Mouse (Mus musculus) kidney, postnatal 14 days (tissue): ENCODE measurements at regions not wholly inside any gene's neighbourhood (a gene's known extent, or its start where the extent isn't known, plus 50 kb on each side); places are given as distances from the start of the nearest gene placed in this dataset.
"Not testable (repeated sequence)": the region's sequence is repeated elsewhere in the genome, so short reads cannot be mapped to it uniquely, and the experiment has no call there.

Experiments used
- DNase-seq: peaks from one replicate; pipeline ENCODE4 v3.0.0; 2022; ENCODE audit warnings: mixed read lengths

GRCm38 (mm10) chr5:17208554-17209283 lies 164.3 kb upstream of the Speer4f2 start:
- DNase-seq: peak; percentile 55

GRCm38 (mm10) chr5:17210723-17211245 lies 162.2 kb upstream of the Speer4f2 start:
- DNase-seq: no peak

- not testable (repeated sequence) for DNase-seq
Measured at GRCm38 (mm10) chr5:17223542-17223941, 149.4 kb upstream of the Speer4f2 start.

DNA sequence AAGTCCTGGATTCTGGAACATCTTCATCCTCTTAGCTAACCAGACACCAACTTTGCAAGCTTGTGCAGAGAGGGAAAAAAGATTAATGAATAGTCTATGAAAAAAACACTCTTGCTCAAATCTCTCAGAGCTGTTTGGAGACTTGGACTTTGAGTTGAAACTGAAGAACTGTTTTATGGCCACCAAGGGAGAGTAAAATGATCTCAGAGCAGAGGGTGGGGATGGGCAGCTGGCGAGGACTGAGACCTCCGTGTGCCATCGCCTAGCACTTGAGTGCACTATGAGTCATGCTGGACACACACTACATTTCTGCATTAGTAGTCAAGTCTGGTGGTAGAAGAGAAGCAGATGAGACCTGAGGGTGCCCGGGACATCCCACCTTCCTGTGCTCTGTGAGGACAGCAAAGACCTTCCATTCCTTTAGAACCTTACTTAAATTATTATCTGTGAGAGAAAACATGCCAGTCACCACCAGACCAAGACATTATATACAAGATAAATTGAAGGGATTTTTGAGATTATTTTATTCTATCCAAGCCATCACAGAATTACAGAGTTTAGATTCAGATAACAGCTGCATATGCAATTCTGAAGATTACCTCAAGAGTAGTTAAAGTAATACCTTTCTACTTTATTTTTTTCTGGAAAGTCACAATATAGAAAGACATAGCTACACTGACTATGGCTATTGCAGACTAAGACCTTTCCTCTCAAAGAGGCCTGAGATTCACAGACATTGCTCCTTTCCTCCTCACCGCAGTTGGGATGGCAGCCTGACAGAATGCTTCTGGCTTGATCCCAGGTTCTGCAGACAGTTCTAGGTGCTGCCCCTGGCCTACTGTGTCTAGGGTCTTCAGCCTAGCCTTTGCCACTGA lies 125.0 kb upstream of the Speer4f2 start:
- DNase-seq: no peak

GRCm38 (mm10) chr5:17260541-17261325 lies 112.2 kb upstream of the Speer4f2 start:
- no peak for DNase-seq

DNA sequence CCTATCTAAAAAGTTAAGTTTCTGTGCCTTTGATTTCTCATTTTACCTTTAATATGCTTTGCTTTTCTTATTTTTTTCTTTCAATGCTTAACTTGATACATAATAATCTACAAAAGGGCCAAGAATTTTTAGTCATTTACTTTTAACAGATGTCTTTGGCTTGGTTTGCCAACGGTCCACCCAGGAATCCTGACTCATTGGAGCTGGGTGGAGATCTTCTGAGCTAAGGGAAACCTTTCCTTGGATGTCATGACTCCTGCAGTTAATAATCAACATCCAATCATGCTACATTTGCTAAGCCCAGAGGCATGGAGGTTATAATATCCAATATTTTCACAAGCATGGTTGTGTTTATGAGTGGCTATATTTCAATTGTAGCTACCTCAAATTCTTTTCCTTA lies 110.9 kb upstream of the Speer4f2 start:
- no peak for DNase-seq

GRCm38 (mm10) chr5:17271153-17271552 lies 101.8 kb upstream of the Speer4f2 start:
- DNase-seq: no peak

DNA sequence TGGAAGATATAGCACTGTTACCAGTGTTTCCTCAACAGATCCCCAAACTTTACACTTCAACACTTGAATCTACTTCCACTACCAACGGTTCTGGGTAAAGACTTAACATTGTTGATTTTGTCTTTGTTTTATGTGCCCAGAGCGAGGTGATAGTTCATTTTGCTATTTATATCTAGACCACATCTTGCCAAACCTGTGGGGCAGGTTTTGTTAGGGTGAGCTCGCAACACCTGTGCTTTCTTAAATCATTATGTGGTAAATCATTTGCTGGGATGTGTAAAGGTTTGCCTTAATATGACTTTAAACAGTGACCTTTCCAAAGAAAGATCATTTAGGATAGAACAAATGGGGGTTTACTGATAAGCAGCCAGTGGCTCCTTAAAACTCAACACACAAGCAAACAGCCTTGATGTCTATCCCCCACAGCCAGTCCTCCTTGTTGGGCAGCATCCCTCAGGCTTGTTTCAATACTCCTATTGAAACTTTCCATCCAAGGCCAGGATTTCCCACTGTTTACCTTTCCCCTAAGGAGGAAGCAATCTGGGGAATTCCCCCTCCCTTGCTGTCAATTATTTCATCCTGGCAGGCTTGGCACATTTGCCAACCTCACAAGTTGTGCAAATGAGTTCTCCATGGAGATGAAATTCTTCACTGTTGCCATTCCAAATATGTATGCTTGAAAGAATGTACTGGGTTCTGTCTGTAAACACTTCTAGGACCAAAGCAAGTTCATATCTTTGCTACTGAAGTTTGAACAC lies 101.1 kb upstream of the Speer4f2 start:
- DNase-seq: peak; percentile 68

DNA sequence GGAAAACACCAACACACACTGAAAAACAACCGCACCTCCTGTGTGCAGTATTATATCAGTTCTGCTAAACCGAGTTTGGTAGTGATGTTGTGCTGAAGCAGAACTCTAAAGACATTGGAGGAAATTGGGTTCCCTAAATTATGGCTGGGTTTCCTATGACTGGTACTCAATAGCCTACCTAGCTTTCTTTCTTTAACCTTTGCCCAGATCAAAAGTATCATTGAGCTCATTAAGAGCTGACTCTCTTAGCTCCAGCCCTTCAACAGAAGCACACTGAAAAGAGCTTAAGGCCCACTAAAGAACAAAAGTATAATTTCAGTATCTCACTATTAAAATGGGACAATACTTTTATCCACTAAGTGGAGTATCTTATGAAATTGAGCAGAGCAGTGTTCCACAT lies 97.6 kb upstream of the Speer4f2 start:
- no peak for DNase-seq

DNA sequence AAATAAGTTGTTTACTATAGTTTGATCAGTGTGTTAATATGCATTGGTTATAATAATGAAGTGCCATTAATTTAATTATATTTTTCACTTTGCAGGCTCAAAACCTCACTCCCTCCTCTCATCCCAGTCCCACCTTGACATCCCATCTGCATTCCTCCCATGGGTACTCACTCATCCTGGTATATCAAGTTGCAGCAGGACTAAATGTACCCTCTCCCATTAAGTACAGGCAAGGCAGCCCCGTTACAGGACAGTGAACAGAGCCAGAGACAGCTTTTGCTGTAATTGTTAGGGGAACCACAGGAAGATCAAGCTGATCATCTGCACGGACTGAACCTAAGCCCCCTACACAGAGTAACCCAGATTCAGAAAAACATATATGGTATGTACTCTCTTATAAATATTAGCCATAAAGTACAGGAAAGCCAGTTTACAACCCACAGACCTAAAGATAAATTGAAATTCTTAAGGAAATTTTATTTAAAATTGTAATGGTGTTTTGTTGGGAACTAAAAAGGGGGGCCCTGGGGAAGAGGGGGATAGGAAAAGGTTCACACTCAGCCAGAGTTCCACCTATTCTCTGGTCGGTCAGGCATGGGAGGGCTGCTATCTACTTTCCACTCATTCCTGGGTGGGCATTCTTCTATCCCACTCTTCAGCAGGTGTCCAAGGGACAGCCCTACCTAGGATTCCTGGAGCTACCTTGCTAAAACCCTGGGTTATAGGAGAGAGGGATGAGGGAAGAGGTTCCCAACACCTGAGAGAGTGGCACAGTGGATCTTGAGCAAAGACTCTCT lies 96.0 kb upstream of the Speer4f2 start:
- no peak for DNase-seq

DNA sequence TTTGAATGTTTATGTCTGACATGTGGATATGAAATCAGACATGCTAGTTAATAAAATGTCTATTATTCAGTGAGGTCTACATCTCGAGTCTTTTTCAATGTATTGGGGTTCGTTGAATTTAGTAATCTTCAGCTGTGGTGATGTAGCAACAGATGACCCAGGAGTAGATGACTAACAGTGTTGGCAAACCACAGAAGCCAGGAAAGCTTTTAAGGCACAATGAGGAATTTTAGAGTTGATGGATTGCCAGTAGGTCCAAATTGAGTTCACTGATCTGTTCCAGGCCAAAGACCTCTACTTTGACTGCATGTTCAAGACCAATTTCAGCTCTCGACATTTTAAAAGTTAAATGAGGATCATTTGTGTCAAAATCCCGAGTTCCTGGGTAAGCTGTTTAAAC lies 92.8 kb upstream of the Speer4f2 start:
- DNase-seq: no peak

DNA sequence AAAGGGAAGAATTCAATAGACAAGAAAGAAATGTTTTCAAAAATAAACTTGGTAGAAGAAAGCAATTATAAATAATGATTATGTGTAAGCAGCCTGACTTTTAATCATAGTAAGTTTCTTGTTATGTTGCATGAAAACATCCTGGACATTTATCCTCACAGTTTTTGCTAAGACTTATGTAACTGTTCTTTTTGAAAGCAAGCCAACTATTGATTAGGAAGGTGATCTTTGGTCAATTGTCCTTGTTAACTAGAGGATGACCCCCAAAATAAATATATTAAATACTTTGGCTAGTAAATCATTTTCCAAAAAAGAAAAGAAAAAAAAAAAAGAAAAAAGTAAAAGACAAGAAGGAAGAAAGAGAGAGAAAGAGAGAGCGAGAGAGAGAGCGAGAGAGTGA lies 92.0 kb upstream of the Speer4f2 start:
- DNase-seq: no peak

- DNase-seq: no peak
Measured at GRCm38 (mm10) chr5:17289028-17289427, 84.0 kb upstream of the Speer4f2 start.

DNA sequence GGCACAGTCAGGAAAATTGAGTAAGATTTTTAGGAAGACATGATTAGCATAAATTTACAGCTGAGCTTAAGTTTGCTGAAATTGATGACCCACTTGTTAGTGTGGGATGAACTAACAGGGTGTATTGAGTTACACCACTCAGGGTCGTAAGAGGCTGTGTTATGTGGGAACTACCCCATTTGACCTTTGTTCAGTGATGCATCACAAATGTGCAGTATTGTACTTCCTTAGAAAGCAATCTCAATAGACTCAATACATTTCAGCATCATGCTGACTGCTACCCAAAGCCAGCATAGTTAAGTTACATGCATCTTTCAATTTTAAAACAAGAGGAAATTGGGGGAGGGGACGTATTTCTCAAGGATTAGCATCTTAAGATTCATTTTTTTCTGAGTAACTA lies 80.4 kb upstream of the Speer4f2 start:
- DNase-seq: no peak

DNA sequence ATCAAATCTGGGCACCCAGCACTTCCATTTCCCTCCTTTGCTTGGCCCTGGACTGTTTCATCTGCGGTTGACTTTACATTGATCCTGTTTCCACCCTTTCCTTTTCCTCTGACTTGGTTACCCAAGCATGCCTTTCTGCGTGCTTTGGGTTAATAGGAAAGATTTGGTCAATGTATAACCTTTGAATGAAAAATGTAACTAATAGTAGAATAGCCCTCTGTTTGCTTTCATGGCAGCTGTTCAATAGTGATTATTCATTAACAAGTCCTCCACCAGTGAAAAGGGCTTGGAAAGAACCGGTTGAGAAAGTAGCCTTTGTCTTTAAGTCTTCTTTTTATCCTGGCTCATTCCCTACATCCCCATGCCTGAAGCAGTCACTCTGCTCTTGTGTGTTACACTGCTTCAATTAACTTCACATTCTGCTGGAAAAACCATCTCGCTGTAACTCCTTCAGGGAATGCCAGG lies 76.4 kb upstream of the Speer4f2 start:
- DNase-seq: peak; percentile 74

DNA sequence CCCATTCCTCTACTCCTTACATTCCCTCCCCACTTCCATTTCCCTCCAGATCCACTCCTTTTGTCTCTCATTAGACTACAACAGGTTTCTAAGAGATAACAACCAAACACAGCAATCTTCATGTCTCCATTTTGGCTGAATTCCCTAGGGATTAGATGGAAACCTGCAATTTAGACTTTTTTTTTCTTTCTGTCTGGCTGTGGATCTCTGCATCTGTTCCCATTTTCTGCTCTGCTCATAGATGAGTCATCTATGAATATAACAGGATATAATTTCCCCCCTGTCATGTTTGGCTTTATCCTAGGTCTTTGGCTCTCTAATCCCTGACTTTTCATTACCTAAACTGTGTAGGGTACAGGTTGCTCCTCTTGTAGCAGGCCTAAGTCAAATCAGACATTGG lies 73.1 kb upstream of the Speer4f2 start:
- no peak for DNase-seq

GRCm38 (mm10) chr5:17321501-17321900 lies 51.5 kb upstream of the Speer4f2 start:
- DNase-seq: no peak
